Mouse (Mus musculus) ES-Bruce4 (cell line): ENCODE results near the gene Kif26b. TPM values are rescaled to one million over a fixed set of nuclear protein-coding genes. Genes with fewer than 3 reads are reported as not detected.

Source experiments
- H3K27ac ChIP-seq: 2 replicates; pipeline ENCODE4 v1.5.1; 2012; ENCODE audit warnings: low read length, inconsistent platforms; ENCODE audit not compliant: insufficient read depth
- H3K27me3 ChIP-seq: 2 replicates; pipeline ENCODE4 v1.6.1; 2012; ENCODE audit warnings: mild to moderate bottlenecking, low read length, inconsistent platforms; ENCODE audit not compliant: control insufficient read depth, poor library complexity, insufficient read depth, severe bottlenecking
- H3K36me3 ChIP-seq: 2 replicates; pipeline ENCODE4 v1.6.1; 2012; ENCODE audit warnings: inconsistent platforms, mild to moderate bottlenecking, low read length, moderate library complexity; ENCODE audit not compliant: control insufficient read depth, poor library complexity, insufficient read depth, severe bottlenecking
- H3K4me1 ChIP-seq: one replicate; pipeline ENCODE4 v1.8.1; 2011; ENCODE audit warnings: low read length; ENCODE audit not compliant: control insufficient read depth, insufficient read depth
- H3K4me3 ChIP-seq: 2 replicates; pipeline ENCODE4 v1.5.1; 2011; ENCODE audit warnings: low read depth, mild to moderate bottlenecking, low read length
- H3K9ac ChIP-seq: 2 replicates; pipeline ENCODE4 v1.6.1; 2012; ENCODE audit warnings: low read depth, mild to moderate bottlenecking, inconsistent platforms; ENCODE audit not compliant: poor library complexity, severe bottlenecking
- H3K9me3 ChIP-seq: replicated peaks from 2 replicates; pipeline ENCODE4 v1.6.1; 2012; ENCODE audit warnings: mild to moderate bottlenecking, low read length, inconsistent platforms; ENCODE audit not compliant: control insufficient read depth, poor library complexity, insufficient read depth, severe bottlenecking
- CTCF ChIP-seq: IDR thresholded peaks from one replicate; pipeline ENCODE4 v1.8.1; 2011; ENCODE audit warnings: low read depth, low read length
- EP300 ChIP-seq: IDR thresholded peaks from 2 replicates; pipeline ENCODE4 v1.6.1; 2011; ENCODE audit warnings: low read depth, low read length; ENCODE audit not compliant: insufficient read depth
- POLR2A ChIP-seq: IDR thresholded peaks from one replicate; pipeline ENCODE4 v1.8.1; 2011; ENCODE audit warnings: low read length; ENCODE audit not compliant: insufficient read depth
- polyA plus RNA-seq: library from polyadenylated mRNA; stranded (reverse); fragments of >200 nt; gene quantifications from 2 replicates; pipeline ENCODE4 v1.2.4, GENCODE M21; 2011; ENCODE audit warnings: low read depth; ENCODE audit not compliant: missing spikeins, insufficient read depth, insufficient read length

Kif26b gene
- polyA plus RNA-seq, 1 experiment: 0.31 TPM

- TF ChIP-seq POLR2A (no peak), CTCF (no peak)
- Histone ChIP-seq H3K4me1 (no peaks in the 10 kb centered on the region), H3K27me3 (no peaks in the 10 kb centered on the region), H3K36me3 (no peaks in the 10 kb centered on the region), H3K4me3 (no peak overlapping the region), H3K9me3 (no peaks in the 10 kb centered on the region), H3K9ac (no peak overlapping the region), H3K27ac (no peak overlapping the region)
Observed at GRCm38 (mm10) chr1:178716411-178716810, 187.5 kb downstream of the Kif26b start.

- Histone ChIP-seq H3K9me3 (no peaks in the 10 kb centered on the region), H3K27ac (no peak overlapping the region), H3K9ac (no peak overlapping the region), H3K36me3 (no peaks in the 10 kb centered on the region), H3K4me3 (no peak overlapping the region), H3K4me1 (no peaks in the 10 kb centered on the region), H3K27me3 (no peaks in the 10 kb centered on the region)
- no peak for TF ChIP-seq CTCF
- TF ChIP-seq EP300: no peak
- no peak for TF ChIP-seq POLR2A
Observed at GRCm38 (mm10) chr1:178720821-178721220, 191.9 kb downstream of the Kif26b start.

GRCm38 (mm10) chr1:178722793-178723192 is 193.9 kb downstream of the Kif26b start:
- no peak for TF ChIP-seq EP300
- no peak for TF ChIP-seq CTCF
- no peak for TF ChIP-seq POLR2A
- Histone ChIP-seq H3K27me3 (no peaks in the 10 kb centered on the region), H3K4me3 (no peak overlapping the region), H3K27ac (no peak overlapping the region), H3K4me1 (no peaks in the 10 kb centered on the region), H3K36me3 (no peaks in the 10 kb centered on the region), H3K9ac (no peak overlapping the region), H3K9me3 (no peaks in the 10 kb centered on the region)

- no peaks in the 10 kb centered on the region for H3K27me3 ChIP-seq
- no peak overlapping the region for H3K9ac ChIP-seq
- H3K9me3 ChIP-seq: no peaks in the 10 kb centered on the region
- H3K36me3 ChIP-seq: no peaks in the 10 kb centered on the region
- no peaks in the 10 kb centered on the region for H3K4me1 ChIP-seq
- no peak overlapping the region for H3K27ac ChIP-seq
- H3K4me3 ChIP-seq: no peak overlapping the region
- no peak for TF ChIP-seq EP300
Observed at GRCm38 (mm10) chr1:178725536-178725935, 196.6 kb downstream of the Kif26b start.

- Histone ChIP-seq H3K4me3 (no peak overlapping the region), H3K4me1 (no peaks in the 10 kb centered on the region), H3K9ac (no peak overlapping the region), H3K9me3 (no peaks in the 10 kb centered on the region), H3K27me3 (no peaks in the 10 kb centered on the region), H3K27ac (no peak overlapping the region), H3K36me3 (no peaks in the 10 kb centered on the region)
- TF ChIP-seq POLR2A: no peak
- TF ChIP-seq CTCF: no peak
- TF ChIP-seq EP300: no peak
Observed at GRCm38 (mm10) chr1:178728256-178728655, 199.3 kb downstream of the Kif26b start.

GRCm38 (mm10) chr1:178730271-178730670 is 201.3 kb downstream of the Kif26b start:
- Histone ChIP-seq H3K27me3 (no peaks in the 10 kb centered on the region), H3K9me3 (no peaks in the 10 kb centered on the region), H3K9ac (no peak overlapping the region), H3K27ac (no peak overlapping the region), H3K4me3 (no peak overlapping the region), H3K4me1 (no peaks in the 10 kb centered on the region), H3K36me3 (no peaks in the 10 kb centered on the region)
- TF ChIP-seq POLR2A (no peak), EP300 (no peak), CTCF (no peak)
